Comparison of ENCODE assay signal across 8 mouse cellular contexts in the genomic region with DNA sequence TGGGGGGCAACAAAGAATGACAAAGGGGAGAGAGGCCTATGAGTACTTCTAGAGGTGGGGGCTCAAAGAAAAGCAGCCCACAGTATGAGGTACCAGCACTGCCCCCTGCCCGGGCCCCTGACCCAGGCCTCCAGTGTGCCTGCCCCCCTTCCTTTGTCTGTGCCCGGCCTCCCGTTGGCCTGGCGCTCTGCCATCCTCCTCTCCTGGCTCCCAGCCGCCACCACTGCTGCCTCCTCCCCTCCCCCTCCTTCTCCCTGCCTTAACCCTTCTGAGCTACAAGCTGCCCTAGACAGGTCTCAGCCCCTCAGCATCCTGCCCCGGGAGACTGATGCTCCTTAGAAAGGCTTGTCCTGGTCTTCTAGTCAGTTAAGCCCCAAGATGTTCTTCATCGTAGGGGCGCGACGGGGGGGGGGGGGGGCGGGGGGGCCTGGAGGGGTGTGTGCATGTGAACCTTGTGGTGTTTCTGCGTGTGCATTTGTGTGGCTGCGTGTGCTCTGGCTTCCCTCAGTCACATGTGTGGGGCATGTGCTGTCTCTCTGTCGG. TPM values are rescaled to one million over a fixed set of nuclear protein-coding genes. Genes with fewer than 3 reads are reported as not detected.
DNase-seq lines count a peak whose midpoint lies in the region; ATAC-seq and TF ChIP-seq lines count a peak whose summit lies in the region.

No protein-coding gene starts in this region.

- peak overlapping the region; percentile 58 for H3ac ChIP-seq in C2C12 (ENCODE audit: control insufficient read depth, insufficient read length, low read depth)

- intact Hi-C loops in heart, postnatal 14 days (cut with DNase I), result no loop called here

- H3K79me2 ChIP-seq in C2C12 (ENCODE audit: control insufficient read depth, insufficient read depth), result peaks cover 76% of the 10 kb centered on the region

- H3K4me2 ChIP-seq in forebrain, embryonic 11.5 days (ENCODE audit: low read depth, low read length, severe bottlenecking), result peak overlapping the region; percentile 78

- no peak overlapping the region for H3K4me3 ChIP-seq in C2C12 (ENCODE audit: insufficient read depth, poor library complexity, severe bottlenecking)
- peak overlapping the region; percentile 95 for H3K4me3 ChIP-seq in forebrain, embryonic 11.5 days (ENCODE audit: low read depth, low read length)
- peak overlapping the region; percentile 82 for H3K4me3 ChIP-seq in layer of hippocampus, adult 2 months
- peak overlapping the region; percentile 39 for H3K4me3 ChIP-seq in lung, adult 2 months (replicated peaks; ENCODE audit: extremely low read depth, low read depth, low read length)

- no peaks in the 10 kb centered on the region for H3K9me3 ChIP-seq in forebrain, embryonic 11.5 days (ENCODE audit: control insufficient read depth, low read length)

- H3K79me3 ChIP-seq in C2C12 (ENCODE audit: low read depth), result peaks cover 55% of the 10 kb centered on the region

- ATAC-seq in forebrain, embryonic 11.5 days (replicated peaks; ENCODE audit: low FRiP score), result peak; percentile 50

- H3K27me3 ChIP-seq in C2C12 (ENCODE audit: control insufficient read depth, insufficient read depth, insufficient read length), result no peaks in the 10 kb centered on the region
- H3K27me3 ChIP-seq in forebrain, embryonic 11.5 days (ENCODE audit: control insufficient read depth, insufficient read depth, low read length), result no peaks in the 10 kb centered on the region

- H3K4me1 ChIP-seq in forebrain, embryonic 11.5 days (replicated peaks; ENCODE audit: control insufficient read depth, insufficient read depth, low read length), result peaks cover 47% of the 10 kb centered on the region
- peaks cover 36% of the 10 kb centered on the region for H3K4me1 ChIP-seq in lung, adult 2 months (ENCODE audit: control insufficient read depth, insufficient read depth, low read length)

- no peak for TF ChIP-seq POLR2A in lung, adult 2 months (IDR thresholded peaks at IDR 0.05; ENCODE audit: borderline replicate concordance, extremely low read depth, low read depth, low read length)

- H3K27ac ChIP-seq in forebrain, embryonic 11.5 days (ENCODE audit: low read depth, low read length), result peak overlapping the region; percentile 99
- peak overlapping the region; percentile 96 for H3K27ac ChIP-seq in layer of hippocampus, adult 2 months

- H3K36me3 ChIP-seq in C2C12 (ENCODE audit: control insufficient read depth, insufficient read depth), result no peaks in the 10 kb centered on the region
- no peaks in the 10 kb centered on the region; the same call in 1 of the 2 replicates for H3K36me3 ChIP-seq in forebrain, embryonic 11.5 days (ENCODE audit: control insufficient read depth, insufficient read depth, low read length)

- peak overlapping the region; percentile 67 for H3K9ac ChIP-seq in forebrain, embryonic 11.5 days (ENCODE audit: low read length)

- TF ChIP-seq CTCF in C2C12 (IDR thresholded peaks at IDR 0.05; ENCODE audit: control insufficient read depth, insufficient read depth, insufficient read length), result no peak
- TF ChIP-seq CTCF in layer of hippocampus, adult 2 months (conservative IDR thresholded peaks at IDR 0.05), result no peak
- no peak for TF ChIP-seq CTCF in lung, adult 2 months (IDR thresholded peaks at IDR 0.05; ENCODE audit: insufficient read depth, low read length)

- peak; percentile 79 to 82 for DNase-seq in adrenal gland, postnatal 4 days (ENCODE audit: low spot score in 2 of 2)
- DNase-seq in forebrain, embryonic 11.5 days (ENCODE audit: low spot score), result peak; percentile 91
- DNase-seq in heart, postnatal 14 days, result peak; percentile 86 to 91
- peak; percentile 80 to 83 for DNase-seq in layer of hippocampus, adult 2 months (ENCODE audit: low spot score in 2 of 2)
- DNase-seq in lung, adult 2 months, result peak; percentile 82
- DNase-seq in ovary, adult 18-20 months (ENCODE audit: low spot score), result peak; percentile 83
- peak; percentile 55 to 74 for DNase-seq in thymus, postnatal 36 days

- 0% methylated on average over 12 of the region's 14 CpGs for WGBS in forebrain, embryonic 11.5 days
- WGBS in lung, adult 2 months, result 1% methylated on average over 14 of the region's 14 CpGs

TF ChIP-seq in C2C12, 6 proteins besides CTCF, POLR2A, EP300 and RAD21:
- TF ChIP-seq CEBPB (IDR thresholded peaks at IDR 0.05; ENCODE audit: low read depth), result no peak
- no peak for TF ChIP-seq FOSL1 (IDR thresholded peaks at IDR 0.05; ENCODE audit: insufficient read depth, low read length, poor library complexity, severe bottlenecking)
- TF ChIP-seq USF1 (IDR thresholded peaks at IDR 0.05; ENCODE audit: low read depth), result no peak
- TF ChIP-seq MYOD1 (IDR thresholded peaks at IDR 0.05; ENCODE audit: control insufficient read depth, insufficient read length, low read depth), result no peak
- no peak for TF ChIP-seq MAX (IDR thresholded peaks at IDR 0.05)
- TF ChIP-seq MYOG (IDR thresholded peaks at IDR 0.05; ENCODE audit: control insufficient read depth, extremely low read depth, insufficient read length), result no peak
TF ChIP-seq in C2C12: peak in this region for 0.

RNA-seq across cellular contexts. Expression of a gene that starts 2.7 kb away (rescaled TPM):
- 30.6 TPM for polyA plus RNA-seq in C2C12 (2012; fragmentation: generic; extraction: Trizol)
- 10 to 100 TPM; 30.5 to 40.2 TPM for total RNA-seq in adrenal gland, postnatal 4 days (2021)
- 60.7 and 61.3 TPM in 2 replicates for polyA plus RNA-seq in forebrain, embryonic 11.5 days (2014; fragmentation: Nextera tagmentation; extraction: Ambion mirVana)
- total RNA-seq in heart, postnatal 14 days (2021), result 10 to 100 TPM; 13.8 to 14.1 TPM
- 10 to 100 TPM; 25.4 to 33.7 TPM for total RNA-seq in layer of hippocampus, adult 2 months (2021)
- 18.3 and 19.3 TPM in 2 replicates for polyA plus RNA-seq in lung, adult 2 months (2012; rRNA removed)

RNA-seq across cellular contexts. Expression of a gene that starts 3.0 kb away (rescaled TPM):
- polyA plus RNA-seq in C2C12 (2012; fragmentation: generic; extraction: Trizol), result 80.5 TPM
- 100 to 1,000 TPM; 161 TPM for total RNA-seq in adrenal gland, postnatal 4 days (2021)
- polyA plus RNA-seq in forebrain, embryonic 11.5 days (2014; fragmentation: Nextera tagmentation; extraction: Ambion mirVana), result 104 and 108 TPM in 2 replicates
- 10 to 100 TPM; 54.4 to 61.0 TPM for total RNA-seq in heart, postnatal 14 days (2021)
- 100 to 1,000 TPM; 113 to 119 TPM for total RNA-seq in layer of hippocampus, adult 2 months (2021)
- 220 TPM in 2 replicates for polyA plus RNA-seq in lung, adult 2 months (2012; rRNA removed)

RNA-seq across cellular contexts. Expression of a gene that starts 33.7 kb away (rescaled TPM):
- polyA plus RNA-seq in C2C12 (2012; fragmentation: generic; extraction: Trizol), result 74.3 TPM
- 10 to 100 TPM; 44.7 to 46.2 TPM for total RNA-seq in adrenal gland, postnatal 4 days (2021)
- polyA plus RNA-seq in forebrain, embryonic 11.5 days (2014; fragmentation: Nextera tagmentation; extraction: Ambion mirVana), result 132 and 133 TPM in 2 replicates
- total RNA-seq in heart, postnatal 14 days (2021), result 10 to 100 TPM; 16.4 to 17.2 TPM
- total RNA-seq in layer of hippocampus, adult 2 months (2021), result 10 to 100 TPM; 48.7 to 51.8 TPM
- polyA plus RNA-seq in lung, adult 2 months (2012; rRNA removed), result 7.4 and 9.8 TPM in 2 replicates

RNA-seq across cellular contexts. Expression of a gene that starts 38.7 kb away (rescaled TPM):
- 14.6 TPM for polyA plus RNA-seq in C2C12 (2012; fragmentation: generic; extraction: Trizol)
- total RNA-seq in adrenal gland, postnatal 4 days (2021), result 10 to 100 TPM; 16.5 to 17.1 TPM
- polyA plus RNA-seq in forebrain, embryonic 11.5 days (2014; fragmentation: Nextera tagmentation; extraction: Ambion mirVana), result 2.5 and 3.7 TPM in 2 replicates
- total RNA-seq in heart, postnatal 14 days (2021), result 1 to 10 TPM; 6.3 to 6.5 TPM
- 1 to 10 TPM; 6.3 to 8.2 TPM for total RNA-seq in layer of hippocampus, adult 2 months (2021)
- 7.5 and 8.7 TPM in 2 replicates for polyA plus RNA-seq in lung, adult 2 months (2012; rRNA removed)

RNA-seq across cellular contexts. Expression of a gene that starts 43.7 kb away (rescaled TPM):
- 6.4 TPM for polyA plus RNA-seq in C2C12 (2012; fragmentation: generic; extraction: Trizol)
- total RNA-seq in adrenal gland, postnatal 4 days (2021), result 10 to 100 TPM; 21.6 to 21.9 TPM
- polyA plus RNA-seq in forebrain, embryonic 11.5 days (2014; fragmentation: Nextera tagmentation; extraction: Ambion mirVana), result 17.2 and 19.4 TPM in 2 replicates
- 10 to 100 TPM; 12.9 to 16.5 TPM for total RNA-seq in heart, postnatal 14 days (2021)
- total RNA-seq in layer of hippocampus, adult 2 months (2021), result 10 to 100 TPM; 19.0 to 20.6 TPM
- polyA plus RNA-seq in lung, adult 2 months (2012; rRNA removed), result 6.7 and 9.5 TPM in 2 replicates
